Mouse (Mus musculus) layer of hippocampus, postnatal 25 days (tissue): ENCODE measurements at regions not wholly inside any gene's neighbourhood (a gene's known extent, or its start where the extent isn't known, plus 50 kb on each side); places are given as distances from the start of the nearest gene placed in this dataset.

Source experiments
- DNase-seq, 2 experiments: peaks; one replicate each; pipeline ENCODE4 v3.0.0; 2022; ENCODE audit warnings: mixed read lengths in 2 of 2, low spot score in 1 of 2; ENCODE audit errors: extremely low spot score in 1 of 2

DNA sequence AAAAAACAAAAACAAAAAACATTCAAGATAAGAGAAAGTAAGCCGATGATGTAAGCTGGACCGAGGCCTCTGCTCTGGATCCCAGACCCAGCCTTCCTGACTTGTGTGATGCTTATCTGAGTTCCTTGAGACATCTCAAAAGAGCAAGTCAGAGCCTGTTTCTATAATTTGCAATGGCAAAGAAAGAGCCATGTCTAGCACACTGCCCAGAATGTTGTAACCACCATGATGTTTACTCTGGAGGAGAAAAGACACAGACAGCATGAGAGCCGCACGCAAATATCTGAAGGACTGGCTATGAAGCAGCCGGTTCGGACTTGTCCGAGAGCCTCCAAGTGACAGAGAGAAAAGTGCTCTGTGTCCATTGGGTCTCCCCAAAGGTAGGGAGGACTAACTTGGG, 52.2 kb upstream of the C1qtnf3 start:
- DNase-seq: no peak

DNA sequence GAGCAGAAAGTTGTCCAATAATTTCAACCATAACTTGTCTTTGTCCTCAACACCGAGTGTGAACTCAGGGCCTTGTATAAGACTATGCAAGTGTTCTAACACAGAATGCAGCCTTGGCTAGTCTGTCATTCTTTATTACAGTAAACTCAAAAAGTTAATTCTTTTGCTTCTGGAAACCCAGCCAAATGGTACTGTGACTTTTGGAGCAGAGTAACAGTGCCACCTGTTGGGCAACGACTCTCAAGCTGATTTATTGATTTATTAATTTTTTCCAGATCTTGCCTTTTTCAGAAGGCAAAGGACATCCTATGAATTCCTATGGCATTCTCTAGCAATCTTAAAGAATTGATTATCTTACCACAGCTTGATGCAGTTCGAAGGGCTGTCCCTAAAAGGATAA, 51.1 kb upstream of the C1qtnf3 start:
- peak; percentile 16 to 57 for DNase-seq

DNA sequence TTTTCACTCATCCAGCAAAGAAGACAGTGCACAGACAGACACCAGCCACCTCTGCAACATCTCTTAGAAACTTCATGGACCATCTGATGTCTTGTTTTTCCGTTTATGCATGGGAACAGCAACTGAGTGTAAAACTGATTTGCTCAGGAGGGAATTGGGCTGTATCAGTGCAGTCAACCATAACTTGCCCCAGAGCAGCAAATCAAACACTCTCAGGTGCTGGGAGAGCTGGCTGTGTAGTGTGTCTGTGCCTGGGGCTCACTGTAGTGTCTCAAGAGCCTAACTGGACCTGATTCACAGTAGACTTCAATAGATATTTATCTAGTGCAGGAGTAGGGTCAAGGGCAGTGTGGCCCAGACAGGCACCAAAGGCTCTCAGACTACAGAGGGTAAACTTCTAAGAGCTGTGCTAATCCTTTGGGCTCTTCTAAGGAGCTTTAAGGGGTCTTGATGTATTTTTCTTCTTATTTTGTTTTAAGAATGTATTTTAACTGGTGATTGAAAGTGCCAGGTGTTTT, 50.3 kb upstream of the C1qtnf3 start:
- no peak for DNase-seq
